Comparison of ENCODE assay signal across 8 mouse cellular contexts in genomic region chr8:4166881-4167525, GRCm38 (mm10). TPM values are rescaled to one million over a fixed set of nuclear protein-coding genes. Genes with fewer than 3 reads are reported as not detected.
DNase-seq lines count a peak whose midpoint lies in the region; ATAC-seq and TF ChIP-seq lines count a peak whose summit lies in the region.

No protein-coding gene starts in this region.

- H3K4me3 ChIP-seq in heart, embryonic 10.5 days = peak overlapping the region; percentile 88
- peak overlapping the region; percentile 81 for H3K4me3 ChIP-seq in G1E (ENCODE audit: low read depth, low read length)
- peak overlapping the region; percentile 73 for H3K4me3 ChIP-seq in heart, postnatal 0 days (ENCODE audit: low read depth, low read length)
- H3K4me3 ChIP-seq in liver, postnatal 0 days (ENCODE audit: low read depth, low read length) = peak overlapping the region; percentile 69

- peaks cover 4% of the 10 kb centered on the region; the same call in 1 of the 2 replicates for H3K4me1 ChIP-seq in heart, embryonic 10.5 days
- H3K4me1 ChIP-seq in G1E (ENCODE audit: insufficient read depth, low read depth, low read length) = peaks cover 10% of the 10 kb centered on the region
- 0 out of 2 replicates have a peak, but pooled peaks cover 4% of the 10 kb centered on the region for H3K4me1 ChIP-seq in heart, postnatal 0 days (ENCODE audit: control insufficient read depth, insufficient read depth)
- peaks cover 14% of the 10 kb centered on the region for H3K4me1 ChIP-seq in liver, postnatal 0 days (ENCODE audit: insufficient read depth)

- no peak for TF ChIP-seq EP300 in heart, postnatal 0 days (IDR thresholded peaks at IDR 0.05; ENCODE audit: low read depth)
- no peak for TF ChIP-seq EP300 in liver, postnatal 0 days (IDR thresholded peaks at IDR 0.05; ENCODE audit: low read depth)

- 8% methylated on average over 10 of the region's 10 CpGs for WGBS in heart, embryonic 10.5 days
- WGBS in heart, postnatal 0 days = 9% methylated on average over 10 of the region's 10 CpGs
- 14% methylated on average over 10 of the region's 10 CpGs for WGBS in liver, postnatal 0 days (ENCODE audit: insufficient replicate concordance)

- H3K4me2 ChIP-seq in heart, postnatal 0 days (ENCODE audit: low read depth, low read length) = peak overlapping the region; percentile 75
- peak overlapping the region; percentile 88 for H3K4me2 ChIP-seq in liver, postnatal 0 days (ENCODE audit: low read depth, low read length)

- DNase-seq in heart, embryonic 10.5 days (ENCODE audit: low spot score) = no peak
- no peak for DNase-seq in heart, postnatal 25 days (ENCODE audit: low spot score)
- no peak for DNase-seq in G1E (ENCODE audit: low spot score)
- DNase-seq in heart, postnatal 0 days (ENCODE audit: low spot score) = no peak
- no peak for DNase-seq in liver, postnatal 0 days
- DNase-seq in retina, embryonic 14.5 days (ENCODE audit: low spot score) = no peak
- no peak for DNase-seq in embryo, embryonic 11 days
- no peak for DNase-seq in natural killer cell, adult 2 months (ENCODE audit: low spot score in 2 of 2)

- peak overlapping the region; percentile 70 for H3K9ac ChIP-seq in heart, postnatal 0 days (replicated peaks; ENCODE audit: low read depth, low read length)
- H3K9ac ChIP-seq in liver, postnatal 0 days (replicated peaks) = peak overlapping the region; percentile 77

- no peak for ATAC-seq in G1E (ENCODE audit: extremely low read depth, insufficient number of reproducible peaks, low FRiP score, poor library complexity, severe bottlenecking)
- no peak for ATAC-seq in heart, postnatal 0 days (ENCODE audit: insufficient read depth, low read depth)
- ATAC-seq in liver, postnatal 0 days = no peak

- no peaks in the 10 kb centered on the region for H3K9me3 ChIP-seq in heart, embryonic 10.5 days
- H3K9me3 ChIP-seq in G1E (replicated peaks) = no peaks in the 10 kb centered on the region
- no peaks in the 10 kb centered on the region for H3K9me3 ChIP-seq in heart, postnatal 0 days (replicated peaks; ENCODE audit: control insufficient read depth, low read length)
- H3K9me3 ChIP-seq in liver, postnatal 0 days (ENCODE audit: low read length) = no peaks in the 10 kb centered on the region

- TF ChIP-seq CTCF in G1E (IDR thresholded peaks at IDR 0.05; ENCODE audit: low read depth, low read length) = no peak
- no peak for TF ChIP-seq CTCF in heart, postnatal 0 days (IDR thresholded peaks at IDR 0.05; ENCODE audit: low read depth)
- no peak for TF ChIP-seq CTCF in liver, postnatal 0 days (IDR thresholded peaks at IDR 0.05; ENCODE audit: low read depth)

- H3K36me3 ChIP-seq in heart, embryonic 10.5 days = no peaks in the 10 kb centered on the region
- H3K36me3 ChIP-seq in G1E (replicated peaks) = no peaks in the 10 kb centered on the region
- H3K36me3 ChIP-seq in heart, postnatal 0 days (replicated peaks; ENCODE audit: control insufficient read depth, insufficient read depth, low read length) = no peaks in the 10 kb centered on the region
- H3K36me3 ChIP-seq in liver, postnatal 0 days (replicated peaks; ENCODE audit: insufficient read depth, low read length) = no peaks in the 10 kb centered on the region

- intact Hi-C loops in heart, postnatal 25 days (cut with DNase I) = loop anchor here (5.0 to 10.0 kb wide), 3 partner anchors 158 to 510 kb away; partner anchors contain the start of genes Ccl25, Cers4 and Elavl1

- H3K27ac ChIP-seq in heart, embryonic 10.5 days = peak overlapping the region; percentile 79
- H3K27ac ChIP-seq in heart, postnatal 0 days (ENCODE audit: low read depth) = no peak overlapping the region
- no peak overlapping the region for H3K27ac ChIP-seq in liver, postnatal 0 days (ENCODE audit: low read depth)

- H3K27me3 ChIP-seq in heart, embryonic 10.5 days (ENCODE audit: insufficient read depth, poor library complexity, severe bottlenecking) = no peaks in the 10 kb centered on the region
- peaks cover 7% of the 10 kb centered on the region; the same call in 1 of the 2 replicates for H3K27me3 ChIP-seq in G1E (ENCODE audit: insufficient read depth, low read length)
- H3K27me3 ChIP-seq in heart, postnatal 0 days (ENCODE audit: control insufficient read depth, insufficient read depth, low read length) = no peaks in the 10 kb centered on the region
- H3K27me3 ChIP-seq in liver, postnatal 0 days (ENCODE audit: insufficient read depth, low read length) = no peaks in the 10 kb centered on the region

RNA-seq across cellular contexts. Expression of gene Evi5l, which starts 0.6 kb away (rescaled TPM):
- 16.1 and 18.8 TPM in 2 replicates for polyA plus RNA-seq in heart, embryonic 10.5 days (2016; fragmentation: Nextera tagmentation; extraction: Ambion mirVana)
- 10 to 100 TPM; 23.4 to 24.6 TPM for total RNA-seq in heart, postnatal 25 days (2021)
- total RNA-seq in G1E (2014; fragmentation: Nextera tagmentation) (12.7 and 12.8 TPM in 2 replicates), G1E (2017) (8.5 and 13.1 TPM in 2 replicates)
- polyA plus RNA-seq in G1E (2012) = 9.7 and 11.5 TPM in 2 replicates
- total RNA-seq in heart, postnatal 0 days (2014; rRNA removed; ENCODE audit: low replicate concordance) = 24.8 and 26.1 TPM in 2 replicates
- 9.3 and 11.1 TPM in 2 replicates for polyA plus RNA-seq in heart, postnatal 0 days (2015; fragmentation: Nextera tagmentation; extraction: Ambion mirVana)
- polyA plus RNA-seq in liver, postnatal 0 days (2015; fragmentation: Nextera tagmentation; extraction: Ambion mirVana) = 2.8 and 3.8 TPM in 2 replicates

RNA-seq across cellular contexts. Expression of gene Cd209g, which starts 33.1 kb away (rescaled TPM):
- 0.10 TPM in 1 of 2 replicates, not detected in the other for polyA plus RNA-seq in heart, embryonic 10.5 days (2016; fragmentation: Nextera tagmentation; extraction: Ambion mirVana)
- not detected for total RNA-seq in heart, postnatal 25 days (2021)
- total RNA-seq in G1E (2014; fragmentation: Nextera tagmentation) = not detected in 2 replicates
- total RNA-seq in G1E (2017) = 0.05 and 0.06 TPM in 2 replicates
- not detected in 2 replicates for polyA plus RNA-seq in G1E (2012)
- not detected in 2 replicates for total RNA-seq in heart, postnatal 0 days (2014; rRNA removed; ENCODE audit: low replicate concordance)
- polyA plus RNA-seq in heart, postnatal 0 days (2015; fragmentation: Nextera tagmentation; extraction: Ambion mirVana) = not detected in 2 replicates
- 0.13 TPM in 1 of 2 replicates, not detected in the other for polyA plus RNA-seq in liver, postnatal 0 days (2015; fragmentation: Nextera tagmentation; extraction: Ambion mirVana)

RNA-seq across cellular contexts. Expression of gene Prr36, which starts 50.3 kb away (rescaled TPM):
- polyA plus RNA-seq in heart, embryonic 10.5 days (2016; fragmentation: Nextera tagmentation; extraction: Ambion mirVana) = 0.55 and 1.5 TPM in 2 replicates
- total RNA-seq in heart, postnatal 25 days (2021) = not detected
- total RNA-seq in G1E (2014; fragmentation: Nextera tagmentation) (0.29 and 0.60 TPM in 2 replicates), G1E (2017) (0.16 and 0.23 TPM in 2 replicates)
- polyA plus RNA-seq in G1E (2012) = 0.23 and 0.36 TPM in 2 replicates
- not detected in 2 replicates for total RNA-seq in heart, postnatal 0 days (2014; rRNA removed; ENCODE audit: low replicate concordance)
- polyA plus RNA-seq in heart, postnatal 0 days (2015; fragmentation: Nextera tagmentation; extraction: Ambion mirVana) = 0.04 TPM in 2 replicates
- 0.12 and 0.15 TPM in 2 replicates for polyA plus RNA-seq in liver, postnatal 0 days (2015; fragmentation: Nextera tagmentation; extraction: Ambion mirVana)

RNA-seq across cellular contexts. Expression of gene Lrrc8e, which starts 59.6 kb away (rescaled TPM):
- 0.19 and 0.20 TPM in 2 replicates for polyA plus RNA-seq in heart, embryonic 10.5 days (2016; fragmentation: Nextera tagmentation; extraction: Ambion mirVana)
- under 1 TPM; 0.08 to 0.34 TPM for total RNA-seq in heart, postnatal 25 days (2021)
- total RNA-seq in G1E (2014; fragmentation: Nextera tagmentation) = 0.19 and 0.23 TPM in 2 replicates
- total RNA-seq in G1E (2017) = 0.93 and 2.6 TPM in 2 replicates
- polyA plus RNA-seq in G1E (2012) = 0.02 and 0.04 TPM in 2 replicates
- total RNA-seq in heart, postnatal 0 days (2014; rRNA removed; ENCODE audit: low replicate concordance) = 0.08 TPM in 1 of 2 replicates, not detected in the other
- polyA plus RNA-seq in heart, postnatal 0 days (2015; fragmentation: Nextera tagmentation; extraction: Ambion mirVana) = 0.08 and 0.21 TPM in 2 replicates
- 0.11 and 0.13 TPM in 2 replicates for polyA plus RNA-seq in liver, postnatal 0 days (2015; fragmentation: Nextera tagmentation; extraction: Ambion mirVana)
